Mouse (Mus musculus): ENCODE measurements around the gene Cabp7. TPM values are rescaled to one million over a fixed set of nuclear protein-coding genes. Genes with fewer than 3 reads are reported as not detected.
A peak's percentile ranks its signal among the peaks of the same experiment; 100 is the strongest.

Cabp7 gene
- total RNA-seq (2021): 10 to 100 TPM; 13.8 to 16.0 TPM

DNA sequence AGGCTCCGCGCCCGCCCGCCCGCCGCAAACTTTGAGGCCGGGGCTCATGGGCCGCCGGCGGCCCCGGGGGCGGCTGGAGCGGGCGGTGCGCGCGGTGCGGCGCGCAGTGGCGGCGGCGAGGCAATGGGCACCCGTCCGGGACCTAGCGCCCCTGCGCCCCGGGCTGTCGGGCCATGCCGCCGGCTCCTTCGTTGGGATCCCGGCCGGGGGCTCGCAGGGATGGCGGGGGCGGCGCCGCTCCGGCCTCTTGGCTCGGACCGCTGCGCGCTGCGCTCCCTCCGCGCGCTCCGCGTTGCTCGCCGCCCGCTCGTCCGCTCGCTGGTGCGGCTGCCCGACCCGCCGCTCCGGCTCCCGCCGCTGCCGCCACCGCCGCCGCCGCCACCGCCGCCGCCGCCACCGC lies at the start of gene Cabp7:
Gene Cabp7, minus strand, starts transcription at position 46 of the 400 bp plus-strand sequence.
- DNase-seq (ENCODE audit: low spot score in 2 of 2): no peak
- intact Hi-C loops (cut with DNase I): no loop called here

DNA sequence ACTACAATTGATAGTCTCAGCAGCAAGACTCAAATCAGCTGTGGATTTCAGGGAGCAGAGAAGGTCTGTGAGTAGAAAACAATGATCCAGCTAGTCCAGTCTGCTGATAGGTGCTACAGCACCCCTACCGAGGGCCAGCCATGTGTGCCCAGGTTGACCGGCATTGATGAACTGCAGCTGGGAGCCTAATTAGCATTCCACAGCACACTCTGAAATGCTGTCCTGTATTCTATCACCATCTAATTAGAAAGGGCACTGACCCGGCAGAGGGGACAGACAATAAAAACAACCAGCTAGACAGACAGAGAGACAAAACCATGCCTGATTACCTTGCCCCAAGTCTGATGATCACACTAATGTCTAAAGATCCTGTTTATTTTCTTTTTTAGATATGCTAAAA lies 46.4 kb upstream of the Cabp7 start:
- intact Hi-C loops (cut with DNase I): no loop called here
- no peak for DNase-seq (ENCODE audit: low spot score in 2 of 2)

DNA sequence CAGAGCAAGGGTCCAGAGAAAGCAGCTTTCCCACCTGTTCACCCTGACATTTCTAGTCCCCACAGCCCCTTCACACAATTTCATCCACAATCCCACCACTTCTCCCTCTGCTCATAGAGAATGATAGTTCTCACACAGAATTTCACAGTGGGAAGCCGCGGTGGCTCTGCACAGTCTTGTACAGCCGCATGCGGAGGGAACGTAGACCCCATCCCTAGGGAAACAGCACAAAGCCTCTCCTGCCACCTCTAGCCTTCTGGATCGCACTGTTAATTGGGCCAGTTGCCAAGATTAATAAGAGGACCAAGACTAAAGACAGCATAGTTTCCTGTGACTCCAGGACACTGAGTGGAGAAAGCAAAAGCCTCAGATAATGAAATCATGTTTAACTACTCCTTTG lies 45.0 kb upstream of the Cabp7 start:
- DNase-seq (ENCODE audit: low spot score in 2 of 2): no peak
- intact Hi-C loops (cut with DNase I): no loop called here

DNA sequence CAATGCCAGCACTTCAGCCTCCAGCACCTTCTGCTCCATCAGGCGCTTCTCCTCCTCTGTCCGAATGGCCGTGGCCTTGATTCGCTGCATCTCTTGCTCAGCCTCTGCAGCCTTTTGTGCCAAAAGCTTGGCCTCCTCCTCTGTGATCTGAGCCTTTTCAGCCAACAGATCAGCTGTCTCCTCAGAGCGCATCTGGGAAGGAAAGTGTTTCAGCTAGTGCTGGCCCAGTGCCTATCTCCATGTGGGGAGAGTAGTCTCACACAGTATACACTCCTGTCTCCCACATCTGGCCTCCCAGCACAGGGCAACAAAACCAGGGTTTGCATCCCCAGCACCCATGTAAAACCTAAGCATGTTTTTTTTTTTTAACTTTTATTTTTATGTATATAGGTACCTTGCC lies 43.1 kb upstream of the Cabp7 start:
- DNase-seq (ENCODE audit: low spot score in 2 of 2): no peak
- intact Hi-C loops (cut with DNase I): no loop called here

DNA sequence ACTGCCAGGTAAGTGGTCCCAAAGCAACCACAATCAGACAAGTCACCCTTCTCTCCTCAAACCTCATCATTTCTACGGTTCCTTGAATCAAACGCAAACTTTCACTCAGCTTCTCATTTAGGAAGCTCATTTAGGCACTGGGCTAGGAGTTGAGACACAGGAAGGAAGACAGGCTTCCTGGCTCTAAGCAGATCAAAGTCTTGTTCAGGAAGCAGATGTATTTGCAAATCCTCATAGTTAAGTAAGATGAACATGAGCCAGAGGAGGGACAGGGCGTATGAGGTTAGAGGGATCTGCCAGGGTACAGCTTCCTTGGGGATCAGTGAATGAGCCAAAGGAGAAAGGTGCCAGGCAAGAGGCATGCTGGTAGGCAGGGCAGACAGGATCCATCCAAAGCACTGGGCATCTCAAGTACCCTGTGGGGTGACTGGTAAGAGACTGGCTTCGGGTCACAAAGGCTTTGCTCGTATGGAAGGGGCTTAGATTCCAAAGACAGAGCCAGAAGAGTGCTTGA lies 38.1 kb upstream of the Cabp7 start:
- intact Hi-C loops (cut with DNase I): no loop called here
- no peak for DNase-seq (ENCODE audit: low spot score in 2 of 2)

DNA sequence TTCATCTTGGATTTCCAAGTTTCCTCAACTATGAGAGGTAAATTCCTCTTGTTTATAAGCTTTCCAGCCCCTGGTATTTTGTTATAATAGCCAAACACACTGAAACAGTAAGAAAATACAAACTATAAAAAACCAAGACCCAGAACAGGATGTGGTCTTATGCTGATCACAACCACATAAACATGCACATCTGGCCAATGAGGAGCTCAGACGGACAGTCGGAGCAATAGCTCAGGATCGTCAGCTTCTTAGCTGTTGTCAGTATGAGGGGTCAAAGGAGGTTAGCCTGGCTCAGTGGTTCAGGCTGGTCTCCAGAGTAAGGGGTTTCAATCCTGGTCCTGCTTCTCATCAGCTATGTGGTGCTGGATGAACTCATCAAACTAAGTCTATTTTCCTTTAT lies 36.5 kb upstream of the Cabp7 start:
- intact Hi-C loops (cut with DNase I): no loop called here

DNA sequence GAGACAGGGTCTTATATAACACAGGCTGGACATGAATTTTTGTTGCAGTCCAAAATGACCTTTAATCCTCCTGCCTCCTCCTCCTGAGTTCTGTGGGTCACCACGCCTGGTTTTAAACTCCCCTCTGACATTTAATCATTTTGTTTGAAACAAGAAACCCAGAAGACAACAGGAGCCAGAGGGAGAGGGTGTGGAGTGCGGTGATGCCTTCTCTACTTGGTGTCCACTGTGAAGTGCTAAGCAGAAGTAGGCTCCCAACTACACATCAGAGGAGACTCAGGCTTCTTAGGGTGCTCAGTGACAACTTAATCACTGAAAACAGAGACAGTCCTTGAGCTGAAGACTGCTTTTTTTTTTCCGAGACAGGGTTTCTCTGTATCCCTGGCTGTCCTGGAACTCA lies 34.3 kb upstream of the Cabp7 start:
- intact Hi-C loops (cut with DNase I): no loop called here
- DNase-seq (ENCODE audit: low spot score in 2 of 2): no peak

More for the DNA sequence above, 36.5 kb upstream of the Cabp7 start:
- no peak for DNase-seq (ENCODE audit: low spot score in 2 of 2)

DNA sequence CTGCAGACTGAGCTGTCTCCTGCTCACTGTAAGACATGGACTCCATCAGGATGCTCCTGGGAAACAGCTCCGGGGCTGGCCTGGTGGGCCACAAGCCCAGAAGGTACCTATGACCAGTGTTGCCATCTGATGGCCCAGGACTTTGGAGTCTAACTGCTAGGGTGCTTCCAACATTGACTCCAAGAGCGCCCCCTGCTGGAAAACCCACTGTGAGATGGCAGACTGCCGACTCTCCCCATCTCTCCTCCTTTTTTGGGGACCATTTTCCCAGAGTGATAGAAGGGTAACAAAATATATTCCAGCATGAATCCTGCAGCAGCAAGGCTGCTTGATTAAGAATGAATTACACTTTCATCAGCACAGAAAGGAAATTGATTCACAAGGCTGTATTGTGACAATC lies 26.3 kb upstream of the Cabp7 start:
- intact Hi-C loops (cut with DNase I): no loop called here

DNA sequence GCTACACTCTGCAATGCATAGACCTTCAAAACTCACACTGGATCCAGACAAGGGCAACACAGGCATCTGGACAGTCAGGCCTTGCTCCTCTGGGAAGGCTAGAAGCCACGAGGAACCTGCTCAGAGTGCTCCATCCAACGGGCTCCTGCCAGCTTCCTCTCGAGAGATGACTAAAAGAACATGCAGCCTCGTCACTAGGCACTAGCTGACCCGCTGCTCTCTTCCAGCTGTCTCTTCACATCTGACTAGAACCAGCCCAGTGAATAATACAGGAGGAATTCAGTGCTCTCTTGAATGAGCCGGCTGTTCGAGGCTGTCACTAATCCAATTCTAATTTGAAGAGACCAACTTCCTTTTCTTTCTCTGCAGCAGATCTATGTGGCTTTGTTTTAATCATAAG lies 25.2 kb upstream of the Cabp7 start:
- intact Hi-C loops (cut with DNase I): no loop called here
- DNase-seq (ENCODE audit: low spot score in 2 of 2): no peak

More for the DNA sequence above, 26.3 kb upstream of the Cabp7 start:
- peak; percentile 52 to 60 for DNase-seq (ENCODE audit: low spot score in 2 of 2)

DNA sequence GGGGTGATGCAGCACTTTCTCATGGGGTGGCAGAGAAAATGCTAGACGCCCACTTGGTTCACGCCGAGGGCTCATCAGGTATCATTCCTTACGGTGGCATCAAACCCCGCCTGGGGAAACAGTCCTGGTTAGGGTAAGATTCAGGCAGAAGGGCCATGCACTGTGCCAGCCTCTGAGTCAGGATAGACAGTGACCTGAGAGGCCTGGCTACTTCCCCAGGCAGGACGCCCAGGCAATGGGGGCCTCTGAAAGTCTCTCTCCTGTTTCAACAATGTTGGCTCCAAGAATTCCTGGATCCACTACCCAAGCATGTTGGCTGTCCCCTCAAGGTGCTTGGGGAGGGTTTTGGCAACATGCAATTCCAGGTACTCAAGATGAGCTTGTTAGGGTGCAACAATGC lies 23.3 kb upstream of the Cabp7 start:
- intact Hi-C loops (cut with DNase I): no loop called here

DNA sequence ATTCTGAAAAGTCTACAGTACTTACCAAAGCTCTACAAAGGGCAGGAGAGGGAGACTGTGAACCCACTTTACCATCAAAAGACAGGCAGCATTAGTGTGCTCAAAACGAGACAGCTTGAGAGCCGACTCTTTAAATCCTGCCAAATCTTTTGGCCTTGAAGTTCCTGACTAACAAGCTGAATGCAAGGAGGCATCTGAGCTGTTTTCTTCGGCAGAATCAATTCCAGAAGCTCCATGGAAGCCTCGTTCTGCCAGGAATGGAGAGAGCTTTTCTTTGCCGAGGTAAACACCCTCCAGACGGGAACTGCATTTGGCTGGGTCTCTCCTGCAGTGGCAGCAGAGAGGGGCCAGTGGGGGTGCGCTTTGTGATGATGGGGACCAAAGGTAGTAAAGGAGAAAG lies 22.7 kb upstream of the Cabp7 start:
- DNase-seq (ENCODE audit: low spot score in 2 of 2): peak in 1 of 2 experiments; percentile 47
- intact Hi-C loops (cut with DNase I): no loop called here

More for the DNA sequence above, 23.3 kb upstream of the Cabp7 start:
- DNase-seq (ENCODE audit: low spot score in 2 of 2): no peak

DNA sequence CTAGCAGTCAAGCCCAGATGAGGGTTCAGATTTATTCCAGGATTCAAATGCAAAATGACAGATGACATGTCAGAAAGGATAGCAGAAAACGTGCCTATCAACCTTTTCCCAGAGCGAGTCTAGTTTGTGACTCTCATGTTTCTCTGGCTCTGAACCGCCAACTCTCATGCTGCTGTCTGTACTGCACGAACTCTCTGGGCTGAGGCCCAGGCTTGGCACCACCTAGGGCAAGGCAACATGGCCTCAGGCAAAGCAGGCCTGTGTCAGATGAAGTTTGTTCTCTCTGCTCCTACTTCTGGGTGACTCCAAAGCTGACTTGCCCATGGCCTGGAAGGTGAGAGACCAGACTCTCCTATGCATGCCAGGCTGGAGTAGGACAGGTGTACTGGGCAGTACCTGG lies 21.8 kb upstream of the Cabp7 start:
- DNase-seq (ENCODE audit: low spot score in 2 of 2): no peak

DNA sequence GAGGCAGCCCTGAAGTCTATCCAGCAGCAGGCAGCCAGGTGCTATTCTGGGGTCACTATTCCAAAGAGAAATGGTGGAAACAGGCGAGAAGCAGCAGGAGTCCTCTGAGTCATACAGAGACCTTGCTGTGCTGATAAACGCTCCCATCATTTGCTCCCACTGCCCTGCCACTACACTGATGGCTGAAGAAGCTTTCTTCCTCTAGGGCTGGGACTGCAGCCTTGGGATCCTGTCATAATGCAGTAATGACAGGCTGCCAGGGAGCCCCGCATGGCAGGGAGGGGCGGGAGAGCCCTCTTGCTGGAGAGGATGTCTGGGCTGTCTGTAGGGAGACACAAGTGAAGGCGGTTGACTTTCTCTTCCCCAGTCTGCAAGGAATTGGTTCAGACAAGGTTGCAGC lies 17.9 kb upstream of the Cabp7 start:
- intact Hi-C loops (cut with DNase I): no loop called here

More for the DNA sequence above, 21.8 kb upstream of the Cabp7 start:
- intact Hi-C loops (cut with DNase I): no loop called here

DNA sequence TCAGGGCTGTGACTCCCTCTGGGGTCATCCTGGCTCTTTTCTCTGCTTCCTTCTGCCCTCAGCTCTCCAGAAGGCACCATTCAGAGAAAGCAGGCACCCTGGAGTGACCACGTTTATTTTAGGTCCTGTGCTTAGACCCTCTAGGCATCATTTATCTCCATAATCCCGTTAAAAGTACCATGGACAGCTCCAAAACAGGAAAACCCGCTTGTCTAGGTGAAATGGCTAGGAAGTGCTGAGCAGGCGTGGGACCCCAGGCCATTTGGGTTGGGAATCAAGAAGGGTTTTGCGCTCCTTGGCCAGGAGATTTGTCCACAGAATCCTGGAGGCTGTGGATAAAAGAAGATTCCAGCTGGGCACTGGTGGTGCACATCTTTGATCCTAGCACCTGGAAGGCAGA lies 17.1 kb upstream of the Cabp7 start:
- DNase-seq (ENCODE audit: low spot score in 2 of 2): no peak
- intact Hi-C loops (cut with DNase I): no loop called here

More for the DNA sequence above, 17.9 kb upstream of the Cabp7 start:
- DNase-seq (ENCODE audit: low spot score in 2 of 2): no peak

DNA sequence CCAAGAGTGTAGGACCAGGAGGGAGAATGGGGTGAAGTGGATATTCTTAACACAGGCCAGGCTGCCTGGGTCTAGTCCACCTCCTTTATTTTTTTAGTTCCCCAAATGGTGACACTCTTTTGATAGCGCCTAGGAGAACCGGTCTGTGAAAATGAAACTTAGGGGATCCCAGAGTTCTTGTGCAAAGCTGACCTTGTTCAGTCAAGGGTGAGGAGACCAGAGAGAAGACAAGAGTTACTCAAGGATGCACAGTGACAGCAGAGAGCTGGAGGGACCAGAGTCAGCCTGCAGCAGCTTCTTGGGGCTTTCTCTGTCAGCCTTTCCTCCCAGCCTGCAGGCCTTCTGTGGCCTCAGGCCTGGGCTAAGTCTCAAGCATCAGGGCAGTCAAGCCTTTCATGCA lies 15.9 kb upstream of the Cabp7 start:
- intact Hi-C loops (cut with DNase I): no loop called here
- no peak for DNase-seq (ENCODE audit: low spot score in 2 of 2)

DNA sequence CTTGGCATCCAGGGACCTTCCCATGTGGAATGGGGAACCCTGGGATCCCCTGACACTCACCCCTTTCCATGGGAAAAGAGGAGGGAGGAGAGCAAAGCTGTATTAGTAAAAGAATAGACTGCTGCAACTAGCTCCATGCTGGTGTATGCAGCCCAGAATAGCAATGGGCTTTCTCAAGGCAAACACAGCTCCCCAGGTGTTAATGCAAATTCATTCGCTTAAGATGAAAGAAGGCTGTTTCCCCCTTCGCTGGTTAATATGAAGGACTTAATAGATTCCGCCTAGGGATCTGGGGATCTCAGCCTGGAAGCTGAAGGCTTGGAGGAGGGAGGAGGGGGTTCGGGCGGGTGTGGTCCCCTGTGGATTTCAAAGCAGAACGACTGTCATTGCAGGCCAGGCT lies 15.4 kb upstream of the Cabp7 start:
- intact Hi-C loops (cut with DNase I): no loop called here

DNA sequence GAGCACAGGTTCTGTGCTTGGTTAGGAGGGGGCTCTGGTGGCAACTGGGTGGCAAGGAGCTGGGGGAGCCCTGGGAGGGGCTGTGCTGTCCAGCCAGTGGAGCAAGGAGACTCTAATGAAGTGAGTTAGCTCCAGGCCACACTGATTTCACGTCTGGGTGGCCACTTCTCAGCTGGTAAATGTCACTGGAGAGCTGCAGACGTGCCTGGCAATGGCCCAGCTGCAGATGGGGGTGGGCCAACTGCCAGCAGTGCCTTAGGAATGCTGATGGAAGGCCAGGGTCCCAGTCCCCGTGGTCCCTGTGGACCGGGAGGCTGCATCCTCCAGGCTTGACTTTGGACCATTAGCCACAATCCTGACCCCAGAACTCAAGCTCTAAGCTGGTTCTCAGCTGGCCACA lies 13.9 kb upstream of the Cabp7 start:
- no peak for DNase-seq (ENCODE audit: low spot score in 2 of 2)

More for the DNA sequence above, 15.4 kb upstream of the Cabp7 start:
- no peak for DNase-seq (ENCODE audit: low spot score in 2 of 2)

DNA sequence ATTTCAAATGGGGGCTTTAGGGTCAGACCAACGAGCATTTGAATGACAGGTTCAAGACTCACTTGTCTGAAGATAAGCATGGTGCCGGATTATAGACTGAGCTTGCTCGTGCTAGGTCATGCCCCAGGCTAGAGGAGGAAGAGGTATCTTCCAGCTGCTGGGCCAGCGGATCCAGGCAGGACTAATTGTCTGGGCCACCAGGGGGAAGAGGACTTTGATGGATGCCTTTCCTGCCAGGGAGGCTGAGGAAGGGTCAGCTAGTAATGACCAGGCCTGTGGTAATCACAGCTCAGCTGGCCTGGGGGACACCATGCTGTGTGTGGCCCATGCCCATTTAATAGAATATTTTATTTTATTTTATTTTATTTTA lies 11.2 kb upstream of the Cabp7 start:
- intact Hi-C loops (cut with DNase I): no loop called here
- no peak for DNase-seq (ENCODE audit: low spot score in 2 of 2)

More for the DNA sequence above, 13.9 kb upstream of the Cabp7 start:
- intact Hi-C loops (cut with DNase I): no loop called here

DNA sequence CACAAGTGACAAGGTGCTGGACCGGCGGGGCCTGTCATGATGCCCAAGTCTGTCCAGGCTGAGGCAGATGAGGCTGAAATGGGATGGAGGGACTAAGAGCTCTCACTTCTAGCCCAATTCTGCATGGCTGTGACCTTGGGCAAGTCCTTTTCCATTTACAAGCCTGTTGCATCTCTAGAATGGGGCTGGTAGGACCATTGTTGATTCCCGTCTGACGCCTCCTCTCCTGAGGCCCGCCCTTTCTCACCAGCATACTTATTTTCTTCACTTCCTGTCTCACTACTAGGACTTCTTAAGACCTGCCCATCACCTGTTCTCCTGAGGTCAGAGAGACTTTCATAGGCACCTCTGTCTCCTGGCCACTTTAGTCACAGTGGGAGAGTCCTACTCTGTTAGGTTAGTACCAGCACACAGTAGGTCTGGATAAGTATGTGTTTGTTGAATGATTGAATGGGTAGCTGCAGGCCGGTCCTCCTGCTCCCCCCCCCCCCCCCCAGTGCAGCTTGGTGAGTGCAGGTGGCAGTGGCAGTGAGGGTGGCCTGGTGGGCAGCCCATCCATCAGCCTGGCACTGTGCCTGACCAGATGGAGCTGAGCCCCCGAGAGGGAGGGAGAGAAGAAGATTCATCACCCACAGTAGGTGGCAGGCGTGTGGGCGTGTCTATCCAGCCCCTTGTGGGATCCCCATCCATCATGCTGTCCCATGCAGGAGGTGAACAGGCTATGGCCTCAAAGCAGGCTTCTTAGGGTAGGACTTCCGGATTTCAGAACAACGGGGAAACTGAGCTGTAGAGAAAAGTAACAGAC lies 10.6 kb upstream of the Cabp7 start:
- no peak for DNase-seq (ENCODE audit: low spot score in 2 of 2)
- intact Hi-C loops (cut with DNase I): no loop called here

DNA sequence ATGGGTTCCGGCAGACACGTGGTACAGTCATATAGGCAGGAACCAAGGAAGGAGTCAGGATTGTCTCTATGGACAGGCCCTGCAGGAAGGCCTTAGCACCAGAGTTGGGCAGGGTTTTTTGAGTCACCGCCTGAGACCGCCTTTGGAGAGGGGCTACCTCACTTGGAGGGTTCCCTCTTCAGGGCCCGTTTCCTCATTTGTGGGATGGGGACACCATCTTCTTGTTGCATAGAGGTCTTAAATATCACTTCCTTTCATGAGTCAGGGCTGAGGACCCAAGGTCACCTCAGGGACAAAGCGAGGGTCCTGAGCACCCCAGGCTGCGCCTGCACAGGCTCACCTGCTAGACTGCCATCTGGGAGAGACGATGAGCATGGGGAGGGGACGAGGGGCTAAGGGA lies 9.9 kb upstream of the Cabp7 start:
- intact Hi-C loops (cut with DNase I): no loop called here
- DNase-seq (ENCODE audit: low spot score in 2 of 2): no peak

DNA sequence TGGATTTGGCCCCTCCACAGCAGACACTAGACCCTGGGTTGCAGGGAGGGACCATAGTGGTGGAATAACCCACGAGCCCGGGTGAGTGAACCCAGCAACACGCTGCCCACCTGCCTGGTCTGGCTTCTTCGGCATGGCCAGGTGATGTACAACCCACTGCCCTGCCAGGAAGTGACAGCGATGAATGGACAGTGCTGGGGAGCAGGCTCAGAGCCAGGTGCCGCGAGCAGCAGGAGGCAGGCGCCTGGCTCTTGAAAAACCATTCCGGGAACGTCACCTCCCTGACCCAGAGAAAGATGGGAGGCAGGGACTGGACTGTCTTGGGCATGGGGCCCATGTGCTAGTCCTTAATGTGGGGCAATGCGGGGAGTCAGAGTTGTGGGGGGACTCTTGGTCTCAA lies 8.3 kb upstream of the Cabp7 start:
- no peak for DNase-seq (ENCODE audit: low spot score in 2 of 2)
- intact Hi-C loops (cut with DNase I): no loop called here

DNA sequence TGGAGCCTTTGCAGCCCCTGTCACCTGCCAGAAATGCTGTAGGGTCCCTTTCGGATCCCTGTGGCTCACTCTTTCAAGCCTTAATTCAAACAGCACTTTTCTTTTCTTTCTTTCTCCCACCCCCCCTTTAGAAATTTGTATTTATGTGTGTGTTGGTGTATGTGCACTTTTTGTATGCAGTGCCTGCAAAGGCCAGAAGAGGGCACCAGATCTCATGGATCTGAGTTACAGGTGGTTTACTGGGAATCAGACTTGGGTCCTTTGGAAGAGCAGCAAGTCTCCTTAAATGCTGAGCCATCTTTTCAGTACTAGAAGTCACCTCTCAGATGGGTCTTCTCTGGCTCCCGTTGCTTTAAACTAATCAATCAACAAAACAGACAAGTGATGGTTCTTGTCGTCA lies 7.5 kb upstream of the Cabp7 start:
- intact Hi-C loops (cut with DNase I): no loop called here
- DNase-seq (ENCODE audit: low spot score in 2 of 2): no peak
